In genomic region chr11:79650359-79650835, GRCm38 (mm10) we compare ENCODE assay signal across 10 mouse cellular contexts. TPM values are rescaled to one million over a fixed set of nuclear protein-coding genes. Genes with fewer than 3 reads are reported as not detected.
DNase-seq lines count a peak whose midpoint lies in the region; ATAC-seq and TF ChIP-seq lines count a peak whose summit lies in the region.
"Had no signal": no experiment of that assay in that cellular context is flagged by ENCODE, and none has a peak within 500 bp of the region (broad histone marks: within the 10 kb centered on the region; RNA-seq: fewer than 3 reads in every experiment).

No protein-coding gene starts in this region.

- TF ChIP-seq CTCF in lung, embryonic 14.5 days (IDR thresholded peaks at IDR 0.05; ENCODE audit: low read depth), result no peak

- H3K4me2 ChIP-seq in lung, embryonic 14.5 days, result no peak overlapping the region
- no peak overlapping the region for H3K4me2 ChIP-seq in midbrain, embryonic 14.5 days (ENCODE audit: low read length)
- H3K4me2 ChIP-seq: heart, embryonic 13.5 days had no signal

- no peaks in the 10 kb centered on the region for H3K9me3 ChIP-seq in lung, embryonic 14.5 days (ENCODE audit: low read depth, low read length)
- no peaks in the 10 kb centered on the region for H3K9me3 ChIP-seq in midbrain, embryonic 14.5 days (ENCODE audit: control insufficient read depth, low read length)
- H3K9me3 ChIP-seq: heart, embryonic 13.5 days had no signal

- ATAC-seq in lung, embryonic 14.5 days (ENCODE audit: insufficient read depth), result no peak; the same call in 1 of the 2 replicates
- peak; percentile 33 for ATAC-seq in common myeloid progenitor, adult 5-6 weeks (replicated peaks; ENCODE audit: low read depth, poor library complexity, severe bottlenecking)
- no peak for ATAC-seq in midbrain, embryonic 14.5 days (ENCODE audit: low FRiP score, low TSS enrichment)
- ATAC-seq in activated CD4-positive, CD25-positive, alpha-beta regulatory T cell, adult 4 months, result no peak

- peaks cover 8% of the 10 kb centered on the region; the same call in 1 of the 2 replicates for H3K4me1 ChIP-seq in lung, embryonic 14.5 days (ENCODE audit: insufficient read depth)
- H3K4me1 ChIP-seq in midbrain, embryonic 14.5 days (ENCODE audit: control insufficient read depth, insufficient read depth, low read length), result peaks cover 17% of the 10 kb centered on the region

- no peak overlapping the region; the same call in 1 of the 2 replicates for H3K9ac ChIP-seq in lung, embryonic 14.5 days
- H3K9ac ChIP-seq in midbrain, embryonic 14.5 days (replicated peaks; ENCODE audit: low read length), result no peak overlapping the region
- H3K9ac ChIP-seq: heart, embryonic 13.5 days had no signal

- no peaks in the 10 kb centered on the region; the same call in 1 of the 2 replicates for H3K27me3 ChIP-seq in lung, embryonic 14.5 days (ENCODE audit: insufficient read depth, low read length)
- H3K27me3 ChIP-seq in midbrain, embryonic 14.5 days (ENCODE audit: control insufficient read depth, insufficient read depth, low read length), result no peaks in the 10 kb centered on the region

- peak; percentile 53 for DNase-seq in lung, embryonic 14.5 days
- no peak for DNase-seq in lung, postnatal 10 days
- DNase-seq in frontal cortex, postnatal 10 days (ENCODE audit: low spot score in 2 of 2), result peak; percentile 37 to 49
- no peak for DNase-seq in midbrain, embryonic 14.5 days
- no peak for DNase-seq in spleen, postnatal 36 days (ENCODE audit: low spot score in 2 of 2)
- DNase-seq in kidney, adult 11 months, result no peak

- H3K36me3 ChIP-seq in lung, embryonic 14.5 days (ENCODE audit: insufficient read depth), result no peaks in the 10 kb centered on the region
- H3K36me3 ChIP-seq in midbrain, embryonic 14.5 days (ENCODE audit: control insufficient read depth, insufficient read depth, low read length), result no peaks in the 10 kb centered on the region
- H3K36me3 ChIP-seq: heart, embryonic 13.5 days had no signal

- WGBS in lung, embryonic 14.5 days, result 40% methylated on average over 5 of the region's 5 CpGs
- whole genome bisulfite sequencing in midbrain, embryonic 14.5 days, result 55% methylated on average over 5 of the region's 5 CpGs

- H3K27ac ChIP-seq in lung, embryonic 14.5 days (ENCODE audit: low read depth), result peak overlapping the region; percentile 72
- peak overlapping the region; percentile 3; the same call in 1 of the 2 replicates for H3K27ac ChIP-seq in midbrain, embryonic 14.5 days (replicated peaks; ENCODE audit: low read depth, low read length)
- H3K27ac ChIP-seq: heart, embryonic 13.5 days; macrophage had no signal

- no peak overlapping the region for H3K4me3 ChIP-seq in lung, embryonic 14.5 days (ENCODE audit: low read depth, low read length)
- H3K4me3 ChIP-seq in midbrain, embryonic 14.5 days (replicated peaks; ENCODE audit: low read depth, low read length), result no peak overlapping the region
- H3K4me3 ChIP-seq: heart, embryonic 13.5 days had no signal

RNA-seq across cellular contexts. Expression of gene Rab11fip4, which starts 59.4 kb away (rescaled TPM):
- polyA plus RNA-seq in lung, embryonic 14.5 days (2014; fragmentation: Nextera tagmentation; extraction: Ambion mirVana), result 2.3 and 2.6 TPM in 2 replicates
- 1.5 and 1.9 TPM in 2 replicates for total RNA-seq in common myeloid progenitor, adult 5-6 weeks (2017)
- polyA plus RNA-seq in midbrain, embryonic 14.5 days (2014; fragmentation: Nextera tagmentation; extraction: Ambion mirVana), result 22.0 and 24.4 TPM in 2 replicates
- polyA plus RNA-seq in activated CD4-positive, CD25-positive, alpha-beta regulatory T cell, adult 4 months (2017; shearing (Covaris generic)), result 10 to 100 TPM; 11.0 to 11.5 TPM

Comparison
In these comparisons a context has a peak if more than half of its experiments do, and no peak if none do; other contexts are left out.
1. DNase-seq: peak in lung, embryonic 14.5 days (single experiment) and frontal cortex, postnatal 10 days (2 of 2); none in lung, postnatal 10 days (single experiment), midbrain, embryonic 14.5 days (single experiment), spleen, postnatal 36 days (0 of 2) and kidney, adult 11 months (single experiment).